Mouse (Mus musculus) testis, adult 2 months (tissue): ENCODE measurements around the gene Rsph3b. TPM values are rescaled to one million over a fixed set of nuclear protein-coding genes. Genes with fewer than 3 reads are reported as not detected.
A peak's percentile ranks its signal among the peaks of the same experiment; 100 is the strongest.
"Not testable (repeated sequence)": the region's sequence is repeated elsewhere in the genome, so short reads cannot be mapped to it uniquely, and the experiment has no call there.

Source experiments
- H3K27ac ChIP-seq: fragments of 200-500 bp; 2 replicates; pipeline ENCODE4 v1.5.1; 2012; ENCODE audit warnings: low read depth, low read length; ENCODE audit not compliant: control insufficient read depth, insufficient read depth
- H3K27me3 ChIP-seq: fragments of 200-500 bp; 2 replicates; pipeline ENCODE4 v1.6.1; 2012; ENCODE audit warnings: mild to moderate bottlenecking, low read length, moderate library complexity; ENCODE audit not compliant: control insufficient read depth, insufficient read depth
- H3K36me3 ChIP-seq: fragments of 200-500 bp; 2 replicates; pipeline ENCODE4 v1.6.1; 2012; ENCODE audit warnings: mild to moderate bottlenecking, low read length; ENCODE audit not compliant: control insufficient read depth, insufficient read depth
- H3K4me1 ChIP-seq: fragments of 200-500 bp; 2 replicates; pipeline ENCODE4 v1.6.1; 2012; ENCODE audit warnings: low read length; ENCODE audit not compliant: control insufficient read depth, insufficient read depth
- H3K4me3 ChIP-seq: fragments of 200-500 bp; 2 replicates; pipeline ENCODE4 v1.5.1; 2012; ENCODE audit warnings: low read depth, mild to moderate bottlenecking, low read length, moderate library complexity, mixed read lengths; ENCODE audit not compliant: control insufficient read depth
- polyA plus RNA-seq: library from polyadenylated mRNA; depleted of rRNA; stranded (reverse); fragments of >200 nt; gene quantifications from 2 replicates; pipeline ENCODE4 v1.2.3, GENCODE M21; 2012

The Rsph3b gene
- polyA plus RNA-seq, 1 experiment = 209 TPM

GRCm38 (mm10) chr17:6947637-6947983, 872 bp downstream of the Rsph3b start:
- H3K27me3 ChIP-seq, H3K36me3 ChIP-seq, H3K4me1 ChIP-seq: not testable (repeated sequence)
- Histone ChIP-seq H3K4me3 (peak overlapping the region; percentile 98), H3K27ac (peak overlapping the region; percentile 98)

GRCm38 (mm10) chr17:6942560-6942959, 5.9 kb downstream of the Rsph3b start:
- H3K4me1 ChIP-seq, H3K36me3 ChIP-seq, H3K27me3 ChIP-seq, H3K4me3 ChIP-seq, H3K27ac ChIP-seq: not testable (repeated sequence)

- H3K4me3 ChIP-seq, H3K4me1 ChIP-seq, H3K27me3 ChIP-seq, H3K36me3 ChIP-seq, H3K27ac ChIP-seq: not testable (repeated sequence)
Observed at GRCm38 (mm10) chr17:6931625-6932024, 16.9 kb downstream of the Rsph3b start.

- not testable (repeated sequence) for H3K27me3 ChIP-seq, H3K4me1 ChIP-seq, H3K36me3 ChIP-seq, H3K4me3 ChIP-seq, H3K27ac ChIP-seq
Observed at GRCm38 (mm10) chr17:6920351-6920894, 28.1 kb downstream of the Rsph3b start.

- not testable (repeated sequence) for H3K4me3 ChIP-seq, H3K36me3 ChIP-seq, H3K27me3 ChIP-seq, H3K27ac ChIP-seq, H3K4me1 ChIP-seq
Observed at GRCm38 (mm10) chr17:6919388-6919787, 29.1 kb downstream of the Rsph3b start.

GRCm38 (mm10) chr17:6915282-6915681, 33.2 kb downstream of the Rsph3b start:
- not testable (repeated sequence) for H3K4me3 ChIP-seq, H3K27ac ChIP-seq, H3K36me3 ChIP-seq, H3K4me1 ChIP-seq, H3K27me3 ChIP-seq

GRCm38 (mm10) chr17:6914066-6914465, 34.4 kb downstream of the Rsph3b start:
- H3K27me3 ChIP-seq, H3K36me3 ChIP-seq, H3K4me1 ChIP-seq, H3K27ac ChIP-seq, H3K4me3 ChIP-seq: not testable (repeated sequence)

GRCm38 (mm10) chr17:6900361-6900760, 48.1 kb downstream of the Rsph3b start:
- H3K27ac ChIP-seq, H3K4me3 ChIP-seq, H3K27me3 ChIP-seq, H3K4me1 ChIP-seq, H3K36me3 ChIP-seq: not testable (repeated sequence)

- H3K4me3 ChIP-seq, H3K27ac ChIP-seq, H3K27me3 ChIP-seq, H3K4me1 ChIP-seq, H3K36me3 ChIP-seq: not testable (repeated sequence)
Observed at GRCm38 (mm10) chr17:6897996-6898562, 50.4 kb downstream of the Rsph3b start.
